Mouse (Mus musculus) myocyte (in vitro differentiated cells): ENCODE measurements around the gene Il12rb2. TPM values are rescaled to one million over a fixed set of nuclear protein-coding genes. Genes with fewer than 3 reads are reported as not detected.
A peak's percentile ranks its signal among the peaks of the same experiment; 100 is the strongest.

Experiments used
- H3K27me3 ChIP-seq: one replicate; pipeline ENCODE4 v1.6.1; 2011; ENCODE audit not compliant: control insufficient read depth, insufficient read depth, insufficient read length
- H3K36me3 ChIP-seq: one replicate; pipeline ENCODE4 v1.6.1; 2011; ENCODE audit not compliant: control insufficient read depth, insufficient read depth
- H3K4me2 ChIP-seq: one replicate; pipeline ENCODE4 v1.6.1; 2011; ENCODE audit warnings: low read depth, control low read depth
- H3K4me3 ChIP-seq: one replicate; pipeline ENCODE4 v1.5.1; 2011; ENCODE audit warnings: mild to moderate bottlenecking, control low read depth, moderate library complexity
- H3K79me2 ChIP-seq: one replicate; pipeline ENCODE4 v1.6.1; 2011; ENCODE audit not compliant: control insufficient read depth, insufficient read depth
- H3ac ChIP-seq: one replicate; pipeline ENCODE4 v1.6.1; 2011; ENCODE audit not compliant: control insufficient read depth, insufficient read length
- CEBPB ChIP-seq: IDR thresholded peaks from 2 replicates; pipeline ENCODE4 v1.6.1; 2011; ENCODE audit warnings: mild to moderate bottlenecking, moderate library complexity; ENCODE audit not compliant: poor library complexity, insufficient read depth, severe bottlenecking
- E2F4 ChIP-seq: IDR thresholded peaks from one replicate; pipeline ENCODE4 v1.6.1; 2011; ENCODE audit warnings: mild to moderate bottlenecking, control low read depth, moderate library complexity; ENCODE audit not compliant: insufficient read depth
- MAX ChIP-seq: IDR thresholded peaks from one replicate; pipeline ENCODE4 v1.6.1; 2011; ENCODE audit warnings: low read depth, mild to moderate bottlenecking, control low read depth
- MYOD1 ChIP-seq, 3 experiments: IDR thresholded peaks; one replicate each; pipeline ENCODE4 v1.6.1; 2011; ENCODE audit warnings: control low read depth in 2 of 3, low read depth in 2 of 3, mild to moderate bottlenecking in 2 of 3, moderate library complexity in 1 of 3; ENCODE audit not compliant: insufficient read length in 2 of 3, control insufficient read depth in 1 of 3
- MYOG ChIP-seq, 3 experiments: IDR thresholded peaks; one replicate each; pipeline ENCODE4 v1.6.1; 2011; ENCODE audit warnings: control low read depth in 2 of 3, low read depth in 2 of 3, mild to moderate bottlenecking in 2 of 3; ENCODE audit not compliant: insufficient read length in 2 of 3, control insufficient read depth in 1 of 3, insufficient read depth in 1 of 3
- POLR2A ChIP-seq: IDR thresholded peaks from one replicate; pipeline ENCODE4 v1.6.1; 2011; ENCODE audit warnings: low read depth, mild to moderate bottlenecking, control low read depth, moderate library complexity; ENCODE audit not compliant: insufficient read length
- POLR2AphosphoS2 ChIP-seq: IDR thresholded peaks from one replicate; pipeline ENCODE4 v1.6.1; 2011; ENCODE audit warnings: low read depth, control low read depth; ENCODE audit not compliant: insufficient read length
- REST ChIP-seq: IDR thresholded peaks from one replicate; pipeline ENCODE4 v1.6.1; 2011; ENCODE audit warnings: mild to moderate bottlenecking, control low read depth, moderate library complexity; ENCODE audit not compliant: insufficient read depth, insufficient read length
- SRF ChIP-seq: IDR thresholded peaks from one replicate; pipeline ENCODE4 v1.6.1; 2011; ENCODE audit warnings: low read depth; ENCODE audit not compliant: control insufficient read depth, insufficient read length
- TCF12 ChIP-seq: IDR thresholded peaks from one replicate; pipeline ENCODE4 v1.6.1; 2011; ENCODE audit warnings: mild to moderate bottlenecking, control low read depth; ENCODE audit not compliant: poor library complexity, insufficient read depth, severe bottlenecking
- TCF3 ChIP-seq: IDR thresholded peaks from one replicate; pipeline ENCODE4 v1.6.1; 2011; ENCODE audit warnings: low read depth, control low read depth; ENCODE audit not compliant: insufficient read length
- USF1 ChIP-seq: IDR thresholded peaks from one replicate; pipeline ENCODE4 v1.6.1; 2011; ENCODE audit warnings: low read depth, mild to moderate bottlenecking, control low read depth, moderate library complexity
- polyA plus RNA-seq: library from polyadenylated mRNA; unstranded; fragments of >200 nt; fragmentation: generic; extraction: Trizol; gene quantifications from one replicate; pipeline ENCODE4 v1.2.1, GENCODE M21; 2012; ENCODE audit warnings: missing spikeins

The Il12rb2 gene
- polyA plus RNA-seq, 1 experiment: not detected

GRCm38 (mm10) chr6:67268983-67269382 lies 107.0 kb downstream of the Il12rb2 start:
- Histone ChIP-seq H3ac (no peak overlapping the region), H3K27me3 (no peaks in the 10 kb centered on the region), H3K79me2 (peaks cover 72% of the 10 kb centered on the region), H3K4me2 (peak overlapping the region; percentile 92), H3K36me3 (peaks cover 24% of the 10 kb centered on the region), H3K4me3 (peak overlapping the region; percentile 95)
- TF ChIP-seq TCF12 (no peak), REST (no peak), MYOG (IDR thresholded peaks at IDR 0.05; ENCODE audit: control insufficient read depth in 1 of 3, insufficient read depth in 1 of 3, insufficient read length in 2 of 3, low read depth in 2 of 3) (no peak), POLR2A (no peak), POLR2AphosphoS2 (no peak), SRF (no peak), E2F4 (no peak), TCF3 (no peak), MAX (no peak), MYOD1 (IDR thresholded peaks at IDR 0.05; ENCODE audit: control insufficient read depth in 1 of 3, insufficient read length in 2 of 3, low read depth in 2 of 3) (no peak), CEBPB (no peak)

GRCm38 (mm10) chr6:67268245-67268612 lies 107.8 kb downstream of the Il12rb2 start:
- Histone ChIP-seq H3K27me3 (no peaks in the 10 kb centered on the region), H3K4me2 (peak overlapping the region; percentile 92), H3K4me3 (peak overlapping the region; percentile 95), H3ac (peak overlapping the region; percentile 72), H3K79me2 (peaks cover 65% of the 10 kb centered on the region), H3K36me3 (peaks cover 16% of the 10 kb centered on the region)
- TF ChIP-seq CEBPB (no peak), TCF12 (no peak), SRF (no peak), E2F4 (no peak), POLR2A (no peak), USF1 (no peak), MYOG (IDR thresholded peaks at IDR 0.05; ENCODE audit: control insufficient read depth in 1 of 3, insufficient read depth in 1 of 3, insufficient read length in 2 of 3, low read depth in 2 of 3) (no peak), REST (no peak), MAX (no peak), MYOD1 (IDR thresholded peaks at IDR 0.05; ENCODE audit: control insufficient read depth in 1 of 3, insufficient read length in 2 of 3, low read depth in 2 of 3) (no peak), POLR2AphosphoS2 (no peak), TCF3 (no peak)

GRCm38 (mm10) chr6:67267408-67268244 lies 108.4 kb downstream of the Il12rb2 start:
- Histone ChIP-seq H3K79me2 (peaks cover 59% of the 10 kb centered on the region), H3K36me3 (peaks cover 10% of the 10 kb centered on the region), H3ac (peak overlapping the region; percentile 72), H3K4me3 (peak overlapping the region; percentile 95), H3K27me3 (no peaks in the 10 kb centered on the region), H3K4me2 (peak overlapping the region; percentile 92)
- no peak for TF ChIP-seq TCF12
- TF ChIP-seq MYOD1 (IDR thresholded peaks at IDR 0.05; ENCODE audit: control insufficient read depth in 1 of 3, insufficient read length in 2 of 3, low read depth in 2 of 3): no peak
- TF ChIP-seq MYOG (IDR thresholded peaks at IDR 0.05; ENCODE audit: control insufficient read depth in 1 of 3, insufficient read depth in 1 of 3, insufficient read length in 2 of 3, low read depth in 2 of 3): no peak
- peak; percentile 16 for TF ChIP-seq POLR2A
- TF ChIP-seq MAX: peak; percentile 48
- no peak for TF ChIP-seq REST
- no peak for TF ChIP-seq SRF
- no peak for TF ChIP-seq CEBPB
- no peak for TF ChIP-seq E2F4
- TF ChIP-seq POLR2AphosphoS2: peak; percentile 23
- no peak for TF ChIP-seq USF1
- no peak for TF ChIP-seq TCF3

- Histone ChIP-seq H3K79me2 (peaks cover 51% of the 10 kb centered on the region), H3ac (peak overlapping the region; percentile 72), H3K4me3 (peak overlapping the region; percentile 95), H3K4me2 (peak overlapping the region; percentile 84), H3K27me3 (no peaks in the 10 kb centered on the region), H3K36me3 (peaks cover 6% of the 10 kb centered on the region)
- TF ChIP-seq POLR2A (peak; percentile 87), MAX (peak; percentile 33), REST (no peak), CEBPB (no peak), E2F4 (peak; percentile 45), MYOD1 (IDR thresholded peaks at IDR 0.05; ENCODE audit: control insufficient read depth in 1 of 3, insufficient read length in 2 of 3, low read depth in 2 of 3) (peak in 2 of 3 experiments; percentile 67 to 71), POLR2AphosphoS2 (peak; percentile 68), SRF (no peak), TCF12 (no peak)
Measured at GRCm38 (mm10) chr6:67266664-67267407, 109.2 kb downstream of the Il12rb2 start.
